Mouse (Mus musculus) heart, postnatal 0 days (tissue): ENCODE measurements around the gene Nfatc3.

ENCODE experiments used
- CTCF ChIP-seq: IDR thresholded peaks from 2 replicates; pipeline ENCODE4 v1.5.1; 2016; ENCODE audit warnings: antibody characterized with exemption, control low read depth, low read depth
- EP300 ChIP-seq: IDR thresholded peaks from 2 replicates; pipeline ENCODE4 v1.6.1; 2016; ENCODE audit warnings: antibody characterized with exemption, low read depth

DNA sequence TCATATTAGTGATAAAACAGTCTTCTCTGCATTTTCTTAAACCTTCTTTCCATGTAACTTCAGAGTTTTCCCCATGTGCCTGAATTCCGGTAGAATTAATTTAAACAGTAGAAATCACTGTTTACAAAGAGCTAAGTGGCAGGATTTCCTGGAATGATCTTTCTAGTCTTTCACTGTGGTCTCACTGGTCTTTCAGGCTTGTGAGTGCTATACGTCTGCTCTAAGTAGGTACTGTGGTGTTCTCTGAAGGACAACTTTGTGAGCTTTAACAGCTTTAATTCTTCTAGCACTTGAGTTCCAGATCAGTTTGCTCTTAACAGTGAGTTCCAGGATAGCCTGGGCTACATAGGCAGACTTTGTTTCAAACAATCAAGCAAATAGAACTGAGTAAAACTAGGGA is 119.8 kb downstream of the Nfatc3 start:
- TF ChIP-seq CTCF, result no peak
- TF ChIP-seq EP300, result no peak
